Mouse (Mus musculus) megakaryocyte-erythroid progenitor cell, adult 5 weeks (primary cell): ENCODE results near the gene Gm10577. TPM values are rescaled to one million over a fixed set of nuclear protein-coding genes. Genes with fewer than 3 reads are reported as not detected.

Experiments
- polyA plus RNA-seq: library from polyadenylated mRNA; stranded (reverse); fragments of >175 nt; gene quantifications from 2 replicates; pipeline ENCODE4 v1.2.3, GENCODE M21; 2012

Gene Gm10577
- polyA plus RNA-seq: not detected in 2 replicates

DNA sequence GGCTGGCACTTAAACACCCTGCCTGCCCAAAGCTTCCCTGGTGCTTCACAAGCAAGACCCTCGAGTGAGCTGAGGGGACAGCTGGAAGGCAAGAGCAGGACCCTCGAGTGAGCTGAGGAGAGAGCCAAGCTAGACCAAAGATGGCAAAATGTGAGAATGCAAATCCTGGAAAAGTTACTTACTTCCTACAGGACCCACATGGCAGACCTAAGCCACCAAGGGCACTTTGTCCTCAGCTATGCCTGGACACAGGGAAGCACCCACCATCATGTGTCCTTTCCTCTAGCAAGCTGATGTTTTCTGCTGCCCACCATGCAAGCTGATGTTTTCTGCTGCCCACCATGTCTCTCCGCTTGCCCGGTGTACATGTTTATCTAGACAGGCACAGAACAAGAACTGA lies at the start of gene Gm10577:
Gene Gm10577, minus strand, starts transcription at position 101 of the 400 bp plus-strand sequence.

GRCm38 (mm10) chr4:101068786-101069153 lies 48.3 kb upstream of the Gm10577 start, which contains the start of gene Raver2:
TSS of gene Raver2 (plus strand) at chr4:101068983.

Other genes with a start within 250 kb of the Gm10577 start
- 5.5 and 9.7 TPM in 2 replicates for gene Cachd1, start 244.0 kb downstream of the Gm10577 start, polyA plus RNA-seq
- 0.10 and 0.21 TPM in 2 replicates for gene Raver2, start 48.3 kb upstream of the Gm10577 start, polyA plus RNA-seq
- 319 and 407 TPM in 2 replicates for gene Jak1, start 244.6 kb upstream of the Gm10577 start, polyA plus RNA-seq